Mouse (Mus musculus) hindbrain, embryonic 14.5 days (tissue): ENCODE results near the gene Gm48552. TPM values are rescaled to one million over a fixed set of nuclear protein-coding genes. Genes with fewer than 3 reads are reported as not detected.

Experiments
- ATAC-seq: fragments of 200-750 bp; cut with Nextera tagmentation; 2 replicates; pipeline ENCODE4 v1.8.0; 2017; ENCODE audit warnings: moderate number of reproducible peaks, mild to moderate bottlenecking, moderate TSS enrichment, moderate library complexity; ENCODE audit not compliant: low FRiP score
- DNase-seq: peaks from one replicate; pipeline ENCODE4 v3.0.0-alpha.2; 2015; ENCODE audit warnings: low spot score
- H3K27ac ChIP-seq: fragments of 300-500 bp; sonication (generic); 2 replicates; pipeline ENCODE4 v1.5.1; 2014; ENCODE audit warnings: mild to moderate bottlenecking, moderate library complexity
- H3K27me3 ChIP-seq: fragments of 300-500 bp; sonication (generic); 2 replicates; pipeline ENCODE4 v1.6.1; 2014; ENCODE audit warnings: mild to moderate bottlenecking, low read length, mixed read lengths; ENCODE audit not compliant: control insufficient read depth, insufficient read depth
- H3K36me3 ChIP-seq: fragments of 300-500 bp; sonication (generic); replicated peaks from 2 replicates; pipeline ENCODE4 v1.6.1; 2014; ENCODE audit not compliant: control insufficient read depth, insufficient read depth
- H3K4me1 ChIP-seq: fragments of 300-500 bp; sonication (generic); replicated peaks from 2 replicates; pipeline ENCODE4 v1.6.1; 2014; ENCODE audit warnings: antibody characterized with exemption, low read length, mixed read lengths; ENCODE audit not compliant: control insufficient read depth, insufficient read depth
- H3K4me2 ChIP-seq: fragments of 300-500 bp; sonication (generic); replicated peaks from 2 replicates; pipeline ENCODE4 v1.6.1; 2014; ENCODE audit warnings: mild to moderate bottlenecking, moderate library complexity
- H3K4me3 ChIP-seq: fragments of 300-500 bp; sonication (generic); replicated peaks from 2 replicates; pipeline ENCODE4 v1.5.1; 2014; ENCODE audit warnings: mild to moderate bottlenecking, low read length
- H3K9ac ChIP-seq: fragments of 300-500 bp; sonication (generic); 2 replicates; pipeline ENCODE4 v1.6.1; 2014
- H3K9me3 ChIP-seq: fragments of 300-500 bp; sonication (generic); 2 replicates; pipeline ENCODE4 v1.6.1; 2016; ENCODE audit warnings: low read length; ENCODE audit not compliant: control insufficient read depth
- WGBS: fragments of 180-500 bp; shearing (Covaris S2); extraction: QIAGEN DNeasy Blood & Tissue Kit; methylation state at CpG from one replicate; pipeline ENCODE4 v1.1.7; 2014; 5-methylcytosine and 5-hydroxymethylcytosine counted together
- polyA plus RNA-seq: library from polyadenylated mRNA; unstranded; fragments of >200 nt; fragmentation: Nextera tagmentation; extraction: Ambion mirVana; gene quantifications from 2 replicates; pipeline ENCODE4 v1.2.1, GENCODE M21; 2014

Gm48552 gene
- polyA plus RNA-seq, 1 experiment from 2014 or later = 1.9 TPM

DNA sequence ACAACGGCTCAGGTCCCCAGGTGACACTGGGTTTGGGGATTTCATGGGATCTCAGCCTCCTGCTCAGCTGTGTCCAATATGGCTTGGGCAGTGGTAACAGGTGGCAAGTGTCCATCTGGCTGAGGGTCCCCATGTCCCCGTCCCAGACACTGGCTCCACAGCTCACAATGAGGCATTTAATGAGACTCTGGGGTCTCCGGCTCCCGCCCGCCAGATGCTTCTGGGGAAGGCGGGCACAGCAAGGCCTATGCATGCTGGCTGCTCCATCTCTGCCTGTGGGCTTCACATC, 21.7 kb upstream of the Gm48552 start:
- DNase-seq (no peak), ATAC-seq (no peak)
- Histone ChIP-seq H3K36me3 (peaks cover 56% of the 10 kb centered on the region), H3K4me3 (no peak overlapping the region), H3K9me3 (no peaks in the 10 kb centered on the region), H3K27ac (no peak overlapping the region), H3K4me1 (peaks cover 18% of the 10 kb centered on the region), H3K4me2 (no peak overlapping the region), H3K27me3 (peaks cover 21% of the 10 kb centered on the region), H3K9ac (no peak overlapping the region)
- WGBS = 59% methylated on average over 6 of the region's 6 CpGs

DNA sequence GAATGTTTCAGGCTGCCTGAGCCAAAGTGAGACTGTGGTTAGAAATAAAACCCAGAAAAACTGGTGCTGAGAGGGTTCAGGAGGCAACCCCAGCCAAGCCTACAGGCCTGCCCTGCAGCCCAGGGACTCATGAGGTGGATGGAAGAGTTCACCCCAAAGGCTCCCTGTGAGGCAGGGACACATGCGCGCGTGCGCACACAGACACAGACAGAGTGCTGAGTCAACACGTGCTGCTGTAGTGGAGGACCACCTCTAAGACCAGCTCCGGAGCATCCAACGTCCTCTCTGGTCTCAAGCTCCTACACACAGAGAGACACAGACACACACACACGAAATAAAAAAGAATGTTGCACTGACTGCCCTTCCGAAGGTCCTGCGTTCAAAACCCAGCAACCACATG, 13.5 kb upstream of the Gm48552 start:
- no peak overlapping the region for H3K27ac ChIP-seq
- H3K4me2 ChIP-seq = no peak overlapping the region
- H3K4me3 ChIP-seq = no peak overlapping the region
- H3K36me3 ChIP-seq = peaks cover 38% of the 10 kb centered on the region
- H3K9ac ChIP-seq = no peak overlapping the region
- peaks cover 24% of the 10 kb centered on the region for H3K4me1 ChIP-seq
- 94% methylated on average over 10 of the region's 10 CpGs for WGBS
- no peak for DNase-seq
- H3K9me3 ChIP-seq = no peaks in the 10 kb centered on the region
- ATAC-seq = no peak
- no peaks in the 10 kb centered on the region for H3K27me3 ChIP-seq

DNA sequence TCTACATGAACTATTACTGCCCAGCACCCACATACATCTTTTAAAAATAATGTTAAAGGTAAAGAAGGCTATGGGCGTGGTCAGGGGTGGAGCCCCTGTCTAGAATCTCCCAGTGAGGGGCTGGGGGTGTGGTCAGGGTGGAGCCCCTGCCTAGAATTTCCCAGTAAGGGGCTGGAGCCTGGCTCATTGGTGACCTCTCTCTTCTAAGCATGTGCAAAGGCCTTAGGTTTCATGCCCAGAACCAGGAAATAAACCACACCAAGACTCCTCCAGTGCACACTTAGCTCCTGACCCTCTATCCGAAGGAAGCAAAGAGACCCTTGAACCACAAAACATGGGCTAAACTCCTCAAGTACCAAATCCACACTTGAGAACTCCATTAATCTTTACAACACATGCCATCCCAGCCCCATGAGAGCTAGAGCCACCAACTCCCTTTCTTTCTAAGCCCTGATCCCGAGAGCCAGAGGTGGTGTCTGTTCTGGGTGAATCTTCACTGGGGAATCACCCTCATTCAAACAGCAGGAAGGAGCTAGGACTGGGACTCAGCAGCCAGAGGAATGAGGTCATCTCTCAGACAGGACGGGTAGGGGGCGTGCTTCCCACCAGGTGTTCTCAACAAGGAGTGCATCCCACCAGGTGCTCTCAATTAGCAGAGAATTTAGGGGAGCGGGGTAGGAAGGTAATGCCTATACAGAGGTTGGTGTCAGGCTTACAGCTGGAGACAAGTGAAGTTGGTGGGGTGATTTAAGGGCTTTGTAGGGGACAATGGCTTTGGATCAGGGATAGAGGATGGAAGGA, 12.0 kb upstream of the Gm48552 start:
- WGBS = 38% methylated on average over 6 of the region's 6 CpGs
- Histone ChIP-seq H3K4me1 (peaks cover 24% of the 10 kb centered on the region), H3K4me2 (peak overlapping the region; percentile 87), H3K27me3 (no peaks in the 10 kb centered on the region), H3K9me3 (no peaks in the 10 kb centered on the region), H3K27ac (no peak overlapping the region), H3K9ac (peak overlapping the region; percentile 90), H3K4me3 (peak overlapping the region; percentile 81), H3K36me3 (peaks cover 28% of the 10 kb centered on the region)
- no peak for DNase-seq
- no peak for ATAC-seq

DNA sequence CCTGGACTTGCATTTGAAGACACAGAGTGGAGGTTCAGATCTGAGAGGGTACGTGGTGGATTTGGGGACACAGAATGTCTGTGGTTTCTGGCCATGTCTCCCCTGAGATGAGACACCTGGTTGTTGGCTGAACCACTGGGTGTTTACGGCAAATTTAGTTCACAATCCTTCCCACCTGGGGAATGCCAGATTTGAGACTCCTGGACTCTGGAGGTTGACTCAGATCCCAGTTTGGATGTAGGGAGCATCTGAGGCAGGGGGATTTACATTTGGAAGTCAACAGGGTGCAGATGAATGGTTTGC, 11.5 kb upstream of the Gm48552 start:
- no peak overlapping the region for H3K27ac ChIP-seq
- DNase-seq = no peak
- peak overlapping the region; percentile 90 for H3K9ac ChIP-seq
- H3K36me3 ChIP-seq = peaks cover 28% of the 10 kb centered on the region
- ATAC-seq = no peak
- peak overlapping the region; percentile 87 for H3K4me2 ChIP-seq
- no peaks in the 10 kb centered on the region for H3K9me3 ChIP-seq
- H3K27me3 ChIP-seq = no peaks in the 10 kb centered on the region
- peaks cover 24% of the 10 kb centered on the region for H3K4me1 ChIP-seq
- peak overlapping the region; percentile 81 for H3K4me3 ChIP-seq
- 71% methylated on average over 2 of the region's 2 CpGs for WGBS

DNA sequence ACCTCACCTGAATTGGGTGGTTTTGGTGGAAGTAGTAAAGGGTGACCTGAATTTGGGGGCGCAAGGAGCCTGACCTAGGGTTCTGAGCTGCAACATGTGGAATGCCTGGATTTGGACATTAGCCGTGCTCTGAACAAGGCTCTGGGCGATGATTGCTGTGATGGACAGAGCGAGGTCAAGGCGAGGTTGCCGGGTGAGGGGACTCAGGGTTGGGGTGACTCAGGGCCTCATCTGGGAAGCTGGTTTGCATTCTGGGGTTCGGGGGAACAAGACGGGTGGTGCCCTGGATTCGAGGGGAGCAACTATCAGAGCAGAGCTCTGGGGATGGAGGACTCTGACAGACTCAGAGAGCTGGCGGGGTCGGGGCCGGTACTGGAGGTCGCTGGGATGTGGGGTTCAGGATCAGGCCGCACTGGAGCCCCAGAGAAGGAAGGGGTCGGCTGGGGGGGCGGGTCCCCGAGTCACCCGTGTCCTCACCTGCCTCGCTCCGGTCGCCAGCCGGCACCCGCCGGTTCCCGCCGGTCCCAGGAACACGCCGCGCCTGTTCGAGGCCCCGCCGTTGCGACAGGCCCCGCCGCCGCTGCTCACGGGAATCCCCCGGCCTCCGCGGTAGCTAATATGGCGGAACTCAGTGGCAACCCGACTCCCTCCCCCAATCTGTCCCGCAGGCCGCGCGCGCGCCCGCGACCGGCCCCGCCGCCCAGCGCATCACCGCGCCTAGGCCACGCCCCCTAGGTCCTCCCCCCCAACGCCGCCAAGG, 10.8 kb upstream of the Gm48552 start, which contains the start of gene Fzr1:
TSS of gene Fzr1 (minus strand) at position 724 of the 760 bp plus-strand sequence.
- Histone ChIP-seq H3K27me3 (no peaks in the 10 kb centered on the region), H3K9ac (peak within 1 kb of the TSS; percentile 90), H3K9me3 (no peaks in the 10 kb centered on the region), H3K36me3 (peaks cover 25% of the 10 kb centered on the region), H3K4me3 (peak within 1 kb of the TSS; percentile 81), H3K4me1 (peaks cover 24% of the 10 kb centered on the region), H3K4me2 (peak within 1 kb of the TSS; percentile 87), H3K27ac (peak within 1 kb of the TSS; percentile 76)
- peak; percentile 25 for ATAC-seq
- WGBS = 2% methylated on average over 44 of the region's 59 CpGs
- no peak for DNase-seq

DNA sequence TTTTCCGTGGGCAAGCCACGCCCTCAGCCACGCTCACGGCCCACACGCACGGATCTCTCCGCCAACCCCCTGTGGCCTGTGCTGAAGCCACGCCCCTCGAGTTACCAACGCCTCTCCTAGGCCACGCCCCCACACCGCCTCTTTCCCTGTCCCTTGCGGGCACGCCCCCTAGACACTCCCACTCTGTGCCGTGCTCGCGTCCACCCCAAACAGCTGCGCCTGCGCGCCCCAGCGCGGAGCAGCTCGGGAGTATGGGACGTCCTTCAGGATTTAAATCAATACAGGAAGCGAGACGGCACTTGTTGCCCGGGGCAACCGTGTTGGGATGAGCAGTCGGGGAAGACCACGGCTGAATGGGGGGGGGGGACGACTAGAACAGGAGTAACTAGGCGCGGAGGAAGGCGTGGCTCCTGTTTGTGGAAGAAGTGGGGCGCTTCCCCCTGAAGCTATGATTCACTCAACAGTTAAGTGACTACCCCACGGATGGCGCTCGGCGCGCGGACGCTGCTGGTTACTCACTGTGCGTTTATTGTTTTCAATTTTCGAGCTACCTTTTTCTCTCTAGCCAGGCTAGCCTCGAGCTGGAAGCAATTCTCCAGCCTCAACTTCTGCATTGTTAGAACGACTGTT, 10.1 kb upstream of the Gm48552 start:
- Histone ChIP-seq H3K9me3 (no peaks in the 10 kb centered on the region), H3K4me2 (peak overlapping the region; percentile 87), H3K9ac (peak overlapping the region; percentile 90), H3K36me3 (peaks cover 20% of the 10 kb centered on the region), H3K4me1 (peaks cover 24% of the 10 kb centered on the region), H3K27ac (peak overlapping the region; percentile 74), H3K27me3 (no peaks in the 10 kb centered on the region), H3K4me3 (peak overlapping the region; percentile 81)
- ATAC-seq = peak; percentile 96
- DNase-seq = peak; percentile 99
- WGBS = under 1% methylated on average over 46 of the region's 46 CpGs

DNA sequence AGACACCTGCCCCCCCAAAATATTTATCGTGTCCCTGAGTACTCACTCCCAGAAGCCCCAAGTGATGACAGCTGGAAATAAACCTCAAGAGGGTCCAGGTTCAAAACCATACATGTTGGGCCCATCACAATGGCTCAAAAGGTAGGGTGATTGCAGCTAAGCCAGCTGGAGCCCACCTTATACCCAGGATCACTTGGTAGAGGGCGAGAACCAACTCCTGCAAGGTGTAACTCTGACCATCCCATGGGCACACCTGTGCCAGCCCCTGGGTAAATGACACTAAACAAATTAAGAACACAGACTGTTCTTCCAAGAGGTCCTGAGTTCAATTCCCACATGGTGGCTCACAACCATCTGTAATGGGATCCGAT, 9.6 kb upstream of the Gm48552 start:
- Histone ChIP-seq H3K9me3 (no peaks in the 10 kb centered on the region), H3K9ac (peak overlapping the region; percentile 49), H3K4me1 (peaks cover 24% of the 10 kb centered on the region), H3K4me3 (peak overlapping the region; percentile 81), H3K36me3 (peaks cover 15% of the 10 kb centered on the region), H3K27me3 (no peaks in the 10 kb centered on the region), H3K27ac (peak overlapping the region; percentile 74), H3K4me2 (peak overlapping the region; percentile 56)
- no peak for ATAC-seq
- no peak for DNase-seq
- 65% methylated on average over 3 of the region's 3 CpGs for WGBS

DNA sequence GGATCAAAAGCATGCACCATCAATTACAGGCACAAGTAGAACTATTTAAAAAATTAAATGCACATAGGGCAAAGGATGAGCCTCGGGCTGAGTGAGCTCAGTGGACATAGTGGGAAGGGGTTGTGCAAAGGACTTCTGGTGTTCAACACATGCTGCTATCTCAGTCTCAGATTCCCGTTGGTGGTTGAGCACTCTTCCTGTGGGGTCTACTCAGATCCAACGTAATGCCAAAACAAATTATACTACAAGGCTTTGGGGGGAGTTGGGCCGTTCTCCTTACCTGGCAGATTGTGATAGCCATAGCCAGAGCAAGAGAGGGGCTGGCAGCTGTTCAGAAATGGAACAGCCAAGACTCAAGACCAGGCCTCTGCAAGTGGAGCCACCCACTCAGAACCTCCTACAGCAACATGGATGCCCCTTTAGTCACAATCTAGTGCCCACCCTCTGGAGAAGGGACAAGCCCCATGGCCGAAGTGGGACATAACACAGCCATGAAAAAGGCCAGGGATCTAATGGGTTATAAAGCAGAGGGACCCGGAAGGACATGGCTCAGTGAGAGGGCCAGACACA, 8.9 kb upstream of the Gm48552 start:
- ATAC-seq = no peak

DNA sequence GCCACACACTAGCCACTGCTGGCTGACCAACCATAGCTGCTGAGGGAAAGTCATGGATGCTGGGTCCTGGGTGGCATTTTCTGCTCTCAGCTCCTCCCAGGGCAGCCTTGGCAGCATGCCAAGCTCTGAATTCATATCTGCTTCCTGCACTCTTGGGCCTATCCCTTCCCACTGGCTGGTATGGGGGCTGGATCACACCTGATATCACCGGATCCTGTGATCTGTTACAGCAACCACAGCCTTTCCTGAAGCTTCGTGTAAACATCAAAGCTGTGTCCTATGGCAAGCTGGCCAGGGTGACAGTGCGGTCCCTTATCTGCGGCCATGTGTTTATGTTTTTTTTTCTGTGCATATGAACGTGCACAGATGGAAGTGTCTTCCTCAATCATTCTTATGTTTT, 6.8 kb upstream of the Gm48552 start:
- no peak for ATAC-seq
- Histone ChIP-seq H3K4me2 (no peak overlapping the region), H3K36me3 (peaks cover 10% of the 10 kb centered on the region), H3K4me1 (peaks cover 20% of the 10 kb centered on the region), H3K4me3 (no peak overlapping the region), H3K9me3 (no peaks in the 10 kb centered on the region), H3K27ac (no peak overlapping the region), H3K9ac (no peak overlapping the region), H3K27me3 (no peaks in the 10 kb centered on the region)
- 88% methylated on average over 5 of the region's 5 CpGs for whole genome bisulfite sequencing
- DNase-seq = no peak

More for the DNA sequence above, 8.9 kb upstream of the Gm48552 start:
- no peak for DNase-seq
- no peak overlapping the region for H3K4me2 ChIP-seq
- no peaks in the 10 kb centered on the region for H3K9me3 ChIP-seq
- no peaks in the 10 kb centered on the region for H3K27me3 ChIP-seq
- no peak overlapping the region for H3K9ac ChIP-seq
- peaks cover 9% of the 10 kb centered on the region; the same call in 1 of the 2 replicates for H3K36me3 ChIP-seq
- WGBS = 92% methylated on average over 6 of the region's 6 CpGs
- H3K4me1 ChIP-seq = peaks cover 25% of the 10 kb centered on the region
- no peak overlapping the region for H3K4me3 ChIP-seq
- H3K27ac ChIP-seq = no peak overlapping the region
